Mouse (Mus musculus) lung, adult 10 weeks (tissue): ENCODE measurements around the gene Myl9. TPM values are rescaled to one million over a fixed set of nuclear protein-coding genes. Genes with fewer than 3 reads are reported as not detected.

Experiments used
- polyA plus RNA-seq: library from polyadenylated mRNA; stranded (reverse); fragments of 350-450 nt; fragmentation: Illumina TruSeq; extraction: RNeasy Lipid Tissue Mini Kit (QIAGEN cat#74804); gene quantifications from one replicate; pipeline ENCODE4 v1.2.3, GENCODE M21; 2014; ENCODE audit warnings: low read depth, low replicate concordance; ENCODE audit not compliant: insufficient read depth

Myl9 gene
- polyA plus RNA-seq: 202 TPM

DNA sequence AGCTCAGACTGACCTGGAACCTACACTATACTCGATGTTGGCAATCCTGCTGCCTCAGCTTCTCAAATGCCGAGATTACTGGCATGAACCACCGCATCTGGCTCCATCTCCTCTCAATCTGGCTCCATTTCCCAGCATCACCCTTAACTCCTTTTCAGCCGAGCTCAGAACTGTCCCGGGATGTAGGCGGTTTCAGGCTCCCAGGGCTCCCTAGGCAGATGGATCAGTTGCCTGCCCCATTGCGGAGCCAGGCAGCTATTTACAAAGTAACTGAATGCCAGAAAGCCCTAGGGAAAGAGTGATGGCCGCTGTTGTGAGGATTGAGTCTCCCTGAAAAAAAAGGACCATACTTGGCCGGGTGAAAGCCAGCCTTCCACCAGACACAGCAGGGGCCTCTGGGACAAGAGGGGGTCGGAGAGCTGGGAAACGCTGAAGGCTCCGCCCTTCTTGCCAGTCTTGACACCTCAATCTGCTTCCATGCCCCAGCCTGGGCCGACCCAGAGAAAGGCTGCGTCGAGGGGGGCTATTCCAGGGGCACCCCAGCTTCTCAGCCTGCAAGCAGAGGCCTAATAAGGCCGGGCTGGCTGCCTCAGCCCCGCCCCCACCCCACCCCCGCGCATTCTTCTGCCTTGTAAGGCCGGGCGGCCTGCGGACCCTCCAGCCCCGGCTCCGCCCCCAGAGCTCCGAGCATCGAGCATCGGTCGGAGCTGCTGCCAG is at the start of gene Myl9:
Gene Myl9, plus strand, starts transcription at position 683 of the 717 bp plus-strand sequence.

Other genes starting within 250 kb of the Myl9 start
- gene Aar2, start 227.8 kb upstream of the Myl9 start, polyA plus RNA-seq: 16.4 TPM
- gene Dlgap4, start 161.7 kb upstream of the Myl9 start, polyA plus RNA-seq: 33.5 TPM
- gene Tgif2, start 64.6 kb downstream of the Myl9 start, polyA plus RNA-seq: 4.4 TPM
- 0.30 TPM for gene 4930518I15Rik, start 82.5 kb downstream of the Myl9 start, polyA plus RNA-seq
- 114 TPM for gene Rab5if, start 87.7 kb downstream of the Myl9 start, polyA plus RNA-seq
- gene Sla2, start 111.8 kb downstream of the Myl9 start, polyA plus RNA-seq: 0.90 TPM
- gene Ndrg3, start 216.6 kb downstream of the Myl9 start, polyA plus RNA-seq: 24.7 TPM
- gene Dsn1, start 231.7 kb downstream of the Myl9 start, polyA plus RNA-seq: 1.9 TPM